Mouse (Mus musculus): ENCODE measurements around the gene Apopt1.

DNA sequence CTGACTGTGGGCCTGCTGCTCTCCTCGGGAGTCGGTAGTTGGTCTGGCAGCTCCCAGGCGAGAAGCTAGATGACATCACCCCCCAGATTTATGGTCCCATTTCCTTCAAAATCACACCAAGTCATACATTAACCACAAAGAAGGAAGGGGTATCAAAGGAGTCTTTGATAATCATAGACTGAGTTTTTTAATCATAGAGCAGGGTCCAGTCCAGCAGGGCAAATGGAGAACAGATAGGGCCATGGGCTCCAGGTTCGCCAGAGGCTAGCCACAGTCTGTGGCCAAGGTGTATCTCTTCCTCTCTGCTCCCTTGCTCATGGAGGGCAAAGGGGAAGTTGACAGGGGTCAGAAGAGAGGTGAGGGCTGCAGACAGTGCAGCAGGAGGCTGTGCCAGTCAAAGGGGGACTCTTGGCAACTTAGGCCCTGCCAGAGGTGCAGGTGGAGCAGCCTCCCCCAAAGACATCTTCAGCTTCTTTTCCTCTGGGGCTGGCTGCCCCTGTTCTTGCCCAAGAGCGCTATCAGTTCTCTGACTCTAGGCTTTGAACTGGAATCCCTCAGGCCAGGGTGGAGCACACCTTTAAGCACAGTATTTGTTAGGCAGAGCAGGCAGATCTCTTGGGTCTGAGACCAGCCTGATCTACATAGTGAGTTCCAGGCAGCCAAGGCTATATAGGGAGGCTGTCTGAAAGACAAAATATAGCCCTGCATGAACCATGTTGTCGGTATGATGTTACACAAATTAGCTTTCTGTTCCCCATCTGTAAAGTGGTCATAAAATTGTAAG is 37.1 kb upstream of the Apopt1 start:
- no peak for TF ChIP-seq POLR2A (IDR thresholded peaks at IDR 0.05; ENCODE audit: insufficient read length, low read depth)
- TF ChIP-seq MYOD1 (IDR thresholded peaks at IDR 0.05; ENCODE audit: control insufficient read depth in 1 of 3, insufficient read length in 2 of 3, low read depth in 2 of 3) = no peak
- TF ChIP-seq MAX (IDR thresholded peaks at IDR 0.05; ENCODE audit: low read depth) = no peak
- no peak for TF ChIP-seq USF1 (IDR thresholded peaks at IDR 0.05; ENCODE audit: low read depth)
- no peak for TF ChIP-seq TCF12 (IDR thresholded peaks at IDR 0.05; ENCODE audit: insufficient read depth, poor library complexity, severe bottlenecking)
- no peak for TF ChIP-seq POLR2AphosphoS2 (IDR thresholded peaks at IDR 0.05; ENCODE audit: insufficient read length, low read depth)
- TF ChIP-seq SRF (IDR thresholded peaks at IDR 0.05; ENCODE audit: control insufficient read depth, insufficient read length, low read depth) = no peak

All from myocyte (in vitro differentiated cells).